Mouse (Mus musculus) heart, postnatal 10 days (tissue): Measurements from ENCODE around the gene Tpd52l1. TPM values are rescaled to one million over a fixed set of nuclear protein-coding genes. Genes with fewer than 3 reads are reported as not detected.

Experiments
- total RNA-seq, 2 experiments: library from RNA; stranded (reverse); gene quantifications; 2 replicates each; pipeline ENCODE4 v1.2.3; 2021

Gene Tpd52l1
- total RNA-seq, 2 experiments from 2014 or later = 3.2 to 4.5 TPM

Other genes with a start within 250 kb of the Tpd52l1 start
- gene Hddc2, start 132.6 kb downstream of the Tpd52l1 start, total RNA-seq = 10 to 100 TPM; 16.0 to 17.3 TPM
- gene Rnf217, start 163.2 kb upstream of the Tpd52l1 start, total RNA-seq = 1 to 10 TPM; 4.5 to 4.8 TPM